Mouse (Mus musculus): ENCODE measurements around the gene B3glct.

GRCm38 (mm10) chr5:149648895-149649406 is 29.1 kb upstream of the B3glct start:
- TF ChIP-seq MAFK (IDR thresholded peaks at IDR 0.05; ENCODE audit: insufficient read depth, low read depth, low read length) (no peak), ZC3H11A (IDR thresholded peaks at IDR 0.05; ENCODE audit: borderline replicate concordance, low read depth, low read length) (no peak), CHD2 (IDR thresholded peaks at IDR 0.05; ENCODE audit: low read depth, low read length) (no peak)
